Mouse (Mus musculus) bone marrow macrophage, adult 2 months (primary cell): ENCODE data around the gene Cracr2b. TPM values are rescaled to one million over a fixed set of nuclear protein-coding genes. Genes with fewer than 3 reads are reported as not detected.

Experiments used
- H3K27ac ChIP-seq: 2 replicates; pipeline ENCODE4 v1.5.1; 2012; ENCODE audit warnings: low read depth, low read length; ENCODE audit not compliant: insufficient read depth
- H3K4me1 ChIP-seq: 2 replicates; pipeline ENCODE4 v1.6.1; 2012; ENCODE audit warnings: low read length; ENCODE audit not compliant: control insufficient read depth, insufficient read depth
- H3K4me3 ChIP-seq: 2 replicates; pipeline ENCODE4 v1.5.1; 2012; ENCODE audit warnings: mild to moderate bottlenecking, low read length, moderate library complexity; ENCODE audit not compliant: insufficient read depth
- CTCF ChIP-seq: IDR thresholded peaks from 2 replicates; pipeline ENCODE4 v1.5.1; 2012; ENCODE audit warnings: low read depth, mild to moderate bottlenecking, low read length, moderate library complexity
- POLR2A ChIP-seq: IDR thresholded peaks from 2 replicates; pipeline ENCODE4 v1.6.1; 2012; ENCODE audit warnings: mild to moderate bottlenecking, low read depth, low read length, borderline replicate concordance
- polyA plus RNA-seq: library from polyadenylated mRNA; stranded (reverse); fragments of >200 nt; gene quantifications from 2 replicates; pipeline ENCODE4 v1.2.4, GENCODE M21; 2012; ENCODE audit not compliant: missing spikeins, insufficient read depth, insufficient read length

Cracr2b gene
- polyA plus RNA-seq, 1 experiment, result 66.8 TPM

DNA sequence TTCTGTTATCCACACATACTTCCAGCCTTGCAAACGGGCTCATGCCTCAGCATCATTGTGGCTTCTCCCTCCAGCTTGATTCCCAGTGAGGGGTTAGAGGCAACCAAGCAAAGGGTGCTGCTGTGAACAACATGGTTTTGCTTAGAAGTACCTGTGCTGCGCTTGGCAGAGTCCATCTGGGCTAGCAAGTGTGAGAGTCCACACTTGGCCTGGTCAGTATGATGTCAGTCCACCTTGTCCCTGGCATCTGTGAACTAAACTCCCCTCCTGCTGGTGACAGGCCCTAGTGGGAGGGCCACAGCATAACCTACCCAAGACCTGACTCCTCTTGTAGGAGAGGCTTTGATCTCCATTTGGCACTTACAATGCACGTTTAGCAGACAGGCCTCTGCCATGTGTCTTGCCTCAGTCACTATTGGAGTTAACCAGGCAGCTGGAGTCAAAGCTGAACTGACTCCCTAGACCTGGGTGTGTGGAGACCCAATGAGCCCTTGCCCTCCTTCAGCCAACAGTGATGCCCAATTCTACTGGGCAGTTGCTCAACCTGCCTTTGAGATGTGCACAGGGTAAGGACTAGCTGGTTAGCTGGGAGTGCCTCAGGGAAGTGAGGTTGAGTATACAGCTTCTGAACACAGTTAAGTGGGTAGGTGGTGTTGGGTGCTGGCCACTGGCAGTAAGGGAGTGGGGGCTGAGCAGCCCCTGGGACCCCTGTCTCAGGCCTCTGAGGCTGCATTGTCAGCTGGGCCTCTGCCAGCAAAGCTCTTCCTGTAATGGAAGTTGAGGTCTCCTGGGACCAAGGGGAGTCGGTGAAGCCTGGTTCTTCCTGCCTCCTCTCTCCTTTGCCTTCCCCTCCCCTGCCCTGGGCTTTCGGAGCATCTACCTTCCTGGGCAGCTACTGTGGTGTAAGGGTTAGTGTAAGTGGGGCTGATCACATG, 23.6 kb downstream of the Cracr2b start:
- no peak for TF ChIP-seq POLR2A
- Histone ChIP-seq H3K27ac (no peak overlapping the region), H3K4me1 (peaks cover 31% of the 10 kb centered on the region), H3K4me3 (no peak overlapping the region)

- Histone ChIP-seq H3K4me3 (no peak overlapping the region), H3K4me1 (peaks cover 35% of the 10 kb centered on the region), H3K27ac (no peak overlapping the region)
- TF ChIP-seq CTCF (no peak), POLR2A (no peak)
Measured at GRCm38 (mm10) chr7:141485186-141485585, 24.3 kb downstream of the Cracr2b start.

DNA sequence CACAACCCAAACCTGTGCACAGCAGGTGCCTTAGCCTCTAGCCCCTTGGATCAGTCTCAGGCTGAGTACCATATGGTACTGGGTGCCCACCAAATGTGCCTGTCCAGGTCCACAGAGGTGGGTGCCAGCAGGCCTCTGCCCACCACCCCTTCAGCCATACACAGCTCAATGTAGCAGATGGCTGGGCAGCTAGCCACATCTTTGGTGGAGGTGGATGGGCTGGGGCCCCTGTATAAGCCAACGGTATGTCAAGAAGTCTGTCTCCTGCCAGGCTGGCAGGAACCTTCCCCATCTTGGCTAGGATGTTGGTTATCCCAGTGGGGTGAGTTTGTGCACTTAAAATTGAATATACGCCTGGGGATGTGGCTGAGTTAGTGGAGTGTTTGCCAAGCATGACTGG, 24.7 kb downstream of the Cracr2b start:
- TF ChIP-seq POLR2A, result no peak
- TF ChIP-seq CTCF, result no peak
- Histone ChIP-seq H3K27ac (no peak overlapping the region), H3K4me1 (peaks cover 35% of the 10 kb centered on the region), H3K4me3 (no peak overlapping the region)

DNA sequence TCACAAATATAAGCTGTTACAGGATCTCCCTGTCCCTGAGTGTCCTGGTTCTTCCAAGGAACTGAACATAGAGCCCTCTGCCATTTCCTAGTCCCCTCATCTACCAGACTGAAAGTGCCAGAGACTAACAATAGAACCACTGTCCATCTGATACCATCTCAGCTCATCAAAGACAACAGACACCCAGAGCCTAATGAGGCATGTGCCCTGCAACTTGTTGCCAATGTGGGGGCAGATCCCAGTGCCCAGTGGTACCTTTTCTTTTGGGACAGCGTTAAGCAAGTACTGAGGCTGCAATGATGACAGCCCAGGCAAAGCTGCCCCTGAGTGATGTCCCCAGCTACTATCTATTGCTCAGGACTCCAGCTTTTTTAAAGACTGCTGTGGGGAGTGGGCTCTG, 25.3 kb downstream of the Cracr2b start:
- H3K27ac ChIP-seq, result no peak overlapping the region
- no peak overlapping the region for H3K4me3 ChIP-seq
- peaks cover 36% of the 10 kb centered on the region for H3K4me1 ChIP-seq
- TF ChIP-seq CTCF, result no peak
- TF ChIP-seq POLR2A, result no peak

DNA sequence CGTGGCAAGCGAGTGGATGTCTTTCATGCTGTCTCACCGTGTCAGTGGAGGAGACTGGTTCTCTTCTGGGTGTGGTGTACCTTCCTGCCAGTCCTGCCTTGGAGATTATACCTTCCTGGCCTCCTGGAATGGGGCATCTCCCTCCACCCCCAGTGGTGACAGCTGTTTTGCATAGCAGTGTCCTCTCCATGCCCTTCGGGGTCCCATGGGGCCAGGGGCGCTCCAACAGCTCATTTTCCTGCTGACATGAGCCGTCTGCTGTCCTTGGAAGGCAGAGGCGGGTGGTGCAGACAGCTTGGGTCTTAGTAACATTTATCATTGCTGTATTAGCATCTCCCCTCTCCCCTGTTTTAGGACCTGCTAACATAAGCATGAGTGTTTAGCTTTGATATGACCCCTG, 26.2 kb downstream of the Cracr2b start:
- peaks cover 39% of the 10 kb centered on the region for H3K4me1 ChIP-seq
- no peak overlapping the region for H3K4me3 ChIP-seq
- no peak overlapping the region for H3K27ac ChIP-seq
- TF ChIP-seq CTCF (no peak), POLR2A (no peak)

DNA sequence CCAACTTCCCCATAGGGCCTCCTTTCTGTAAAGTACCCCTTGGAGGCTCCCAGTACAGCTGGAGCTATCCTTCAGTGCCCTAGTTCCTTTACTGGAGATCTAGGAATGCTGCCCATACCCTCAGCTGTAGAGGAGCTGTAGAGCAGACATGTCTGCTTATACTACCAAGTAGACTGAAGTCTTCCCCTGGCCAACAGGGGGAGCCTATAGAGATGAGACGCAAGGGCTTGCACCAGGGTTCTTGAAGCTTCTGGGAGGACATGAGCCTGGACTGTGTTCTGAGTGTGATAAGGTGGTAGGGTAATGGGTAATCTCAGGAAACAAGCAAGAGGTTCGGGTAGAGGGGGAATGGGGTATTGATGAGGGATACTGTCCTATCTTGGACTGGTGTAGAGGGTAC, 30.3 kb downstream of the Cracr2b start:
- H3K4me1 ChIP-seq, result peaks cover 39% of the 10 kb centered on the region
- H3K27ac ChIP-seq, result peak overlapping the region; percentile 77
- TF ChIP-seq POLR2A (no peak), CTCF (peak; percentile 42; the same call in 1 of the 2 replicates)
- H3K4me3 ChIP-seq, result no peak overlapping the region

DNA sequence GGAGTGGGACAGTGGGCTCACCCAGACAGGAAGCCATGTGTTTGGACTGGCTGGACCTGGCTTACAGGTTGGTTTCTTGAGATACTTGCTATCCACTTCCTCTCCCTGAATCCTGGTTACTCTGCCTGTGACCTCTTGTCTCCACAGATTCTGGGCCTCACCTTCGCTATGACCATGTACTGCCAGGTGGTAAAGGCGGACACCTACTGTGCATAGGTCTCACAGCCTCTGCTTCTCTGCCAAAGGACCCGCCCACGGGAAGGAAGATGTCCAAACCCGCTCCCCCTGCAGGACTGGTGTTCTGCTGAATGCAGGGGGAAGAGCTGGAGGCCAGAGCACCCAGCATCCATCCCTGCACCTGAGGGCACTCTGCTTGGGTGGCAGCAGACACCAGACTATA, 31.8 kb downstream of the Cracr2b start:
- no peak overlapping the region for H3K27ac ChIP-seq
- no peak overlapping the region for H3K4me3 ChIP-seq
- peaks cover 38% of the 10 kb centered on the region for H3K4me1 ChIP-seq
- TF ChIP-seq POLR2A, result no peak

- H3K27ac ChIP-seq, result no peak overlapping the region
- TF ChIP-seq CTCF, result no peak
- no peak for TF ChIP-seq POLR2A
- peaks cover 40% of the 10 kb centered on the region for H3K4me1 ChIP-seq
- no peak overlapping the region for H3K4me3 ChIP-seq
Measured at GRCm38 (mm10) chr7:141493729-141494128, 32.8 kb downstream of the Cracr2b start.

DNA sequence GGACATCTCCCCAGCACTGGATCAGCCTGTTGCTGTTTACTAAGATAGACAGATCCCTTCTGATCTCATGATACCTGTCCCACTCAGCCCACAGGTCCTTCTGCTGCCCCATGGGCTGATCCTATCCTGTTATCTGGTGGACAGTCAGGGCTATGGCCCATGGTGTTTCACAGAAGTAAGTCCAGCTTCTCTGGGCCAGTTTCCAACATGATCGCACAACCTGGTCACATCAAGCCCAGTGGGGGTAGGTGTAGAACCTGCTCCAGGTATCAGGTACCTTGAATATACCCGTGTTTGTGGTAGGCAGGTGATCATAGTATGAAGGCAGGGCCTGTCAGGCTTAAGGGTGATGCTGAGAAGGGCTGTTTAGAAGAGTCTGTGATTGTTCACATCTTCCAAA, 34.5 kb downstream of the Cracr2b start:
- Histone ChIP-seq H3K4me1 (peaks cover 27% of the 10 kb centered on the region), H3K27ac (no peak overlapping the region), H3K4me3 (no peak overlapping the region)
- TF ChIP-seq CTCF (no peak), POLR2A (no peak)

DNA sequence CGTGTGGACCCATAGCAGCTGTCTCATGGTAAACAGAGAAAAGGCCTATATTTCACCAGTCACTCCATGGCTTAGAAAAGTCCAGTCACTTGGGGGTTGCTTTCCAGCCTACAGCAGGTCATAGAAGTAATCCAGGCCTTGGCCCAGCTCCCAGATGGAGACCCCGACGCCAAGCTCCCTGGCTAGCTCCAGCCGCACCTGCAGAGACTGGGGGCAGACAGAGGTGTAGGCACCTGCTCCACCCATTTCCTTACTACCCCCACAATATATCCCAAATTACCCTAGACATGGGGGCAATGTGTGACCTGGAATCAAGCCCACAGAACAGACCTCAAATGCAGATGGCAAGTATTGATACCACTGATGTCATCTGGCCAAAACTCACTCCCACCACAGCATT, 35.0 kb downstream of the Cracr2b start:
- peaks cover 21% of the 10 kb centered on the region for H3K4me1 ChIP-seq
- no peak for TF ChIP-seq POLR2A
- TF ChIP-seq CTCF, result no peak

DNA sequence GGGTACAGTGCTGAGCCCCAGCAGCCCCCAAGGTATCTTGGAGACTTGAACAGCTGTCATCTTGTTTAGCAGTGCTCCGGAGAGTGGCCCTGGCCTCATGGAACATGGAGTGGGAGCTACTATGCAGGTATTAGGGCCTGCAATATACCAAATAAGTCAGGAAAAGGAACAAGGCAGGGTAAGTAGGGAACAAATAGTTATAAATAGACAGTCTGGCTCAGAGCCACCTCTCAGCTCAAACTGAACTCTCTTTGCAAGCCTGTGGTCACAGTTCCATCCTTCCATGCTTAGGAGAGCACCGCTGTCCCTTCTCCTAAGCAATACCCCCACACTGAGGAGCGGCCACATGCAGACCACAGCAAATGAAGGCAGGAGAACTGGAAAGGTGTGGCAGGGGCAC, 36.7 kb downstream of the Cracr2b start:
- TF ChIP-seq CTCF, result no peak
- TF ChIP-seq POLR2A, result no peak
- Histone ChIP-seq H3K4me1 (peaks cover 15% of the 10 kb centered on the region), H3K27ac (no peak overlapping the region), H3K4me3 (no peak overlapping the region)

More for the DNA sequence above, 35.0 kb downstream of the Cracr2b start:
- H3K4me3 ChIP-seq, result no peak overlapping the region
- H3K27ac ChIP-seq, result no peak overlapping the region
